Mouse (Mus musculus): ENCODE measurements around the gene Ubr7. TPM values are rescaled to one million over a fixed set of nuclear protein-coding genes. Genes with fewer than 3 reads are reported as not detected.

Gene Ubr7
- polyA plus RNA-seq (2014; fragmentation: Illumina TruSeq; extraction: RNeasy Lipid Tissue Mini Kit (QIAGEN cat#74804); ENCODE audit: low read depth, low replicate concordance), result 43.1 TPM

DNA sequence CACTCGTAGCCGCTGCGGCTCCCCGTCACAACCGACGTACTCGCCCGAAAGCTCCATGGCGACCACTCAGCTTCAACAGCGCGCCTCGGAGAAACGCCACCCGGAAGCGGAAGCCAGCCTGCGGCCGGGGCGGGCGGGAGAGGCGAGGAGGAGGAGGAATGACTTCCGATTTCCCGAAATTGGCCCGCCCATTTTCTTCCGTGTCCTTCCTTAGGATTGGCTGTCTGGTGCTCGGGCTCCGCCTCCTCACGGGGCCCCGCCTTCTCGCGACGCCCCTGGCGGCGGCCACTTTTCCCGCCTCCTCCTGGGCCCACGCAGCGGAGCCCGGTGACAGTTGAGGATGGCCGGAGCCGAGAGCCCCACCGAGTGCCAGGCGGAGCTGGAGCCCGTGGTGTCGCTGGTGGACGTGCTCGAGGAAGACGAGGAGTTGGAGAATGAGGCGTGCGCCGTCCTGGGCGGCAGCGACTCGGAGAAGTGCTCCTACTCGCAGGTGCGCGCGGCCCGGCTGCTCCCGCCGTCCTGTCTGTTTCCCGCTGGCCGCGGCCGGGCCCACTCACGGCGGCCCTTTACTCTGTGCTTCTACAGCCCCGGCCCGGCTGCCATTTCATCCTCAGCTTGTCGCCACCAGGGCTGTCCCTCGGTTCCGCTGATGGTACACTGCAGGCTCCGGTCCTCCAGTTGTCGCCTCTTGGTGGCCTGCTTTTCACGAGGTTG is at the start of gene Ubr7, which contains the start of the genes Gm28051 and Gon7:
Gene Ubr7, plus strand, starts transcription at position 279 of the 714 bp plus-strand sequence.
Gene Gm28051, minus strand, starts transcription at position 77 of the 714 bp plus-strand sequence.
Gene Gon7, minus strand, starts transcription at position 115 of the 714 bp plus-strand sequence.

DNA sequence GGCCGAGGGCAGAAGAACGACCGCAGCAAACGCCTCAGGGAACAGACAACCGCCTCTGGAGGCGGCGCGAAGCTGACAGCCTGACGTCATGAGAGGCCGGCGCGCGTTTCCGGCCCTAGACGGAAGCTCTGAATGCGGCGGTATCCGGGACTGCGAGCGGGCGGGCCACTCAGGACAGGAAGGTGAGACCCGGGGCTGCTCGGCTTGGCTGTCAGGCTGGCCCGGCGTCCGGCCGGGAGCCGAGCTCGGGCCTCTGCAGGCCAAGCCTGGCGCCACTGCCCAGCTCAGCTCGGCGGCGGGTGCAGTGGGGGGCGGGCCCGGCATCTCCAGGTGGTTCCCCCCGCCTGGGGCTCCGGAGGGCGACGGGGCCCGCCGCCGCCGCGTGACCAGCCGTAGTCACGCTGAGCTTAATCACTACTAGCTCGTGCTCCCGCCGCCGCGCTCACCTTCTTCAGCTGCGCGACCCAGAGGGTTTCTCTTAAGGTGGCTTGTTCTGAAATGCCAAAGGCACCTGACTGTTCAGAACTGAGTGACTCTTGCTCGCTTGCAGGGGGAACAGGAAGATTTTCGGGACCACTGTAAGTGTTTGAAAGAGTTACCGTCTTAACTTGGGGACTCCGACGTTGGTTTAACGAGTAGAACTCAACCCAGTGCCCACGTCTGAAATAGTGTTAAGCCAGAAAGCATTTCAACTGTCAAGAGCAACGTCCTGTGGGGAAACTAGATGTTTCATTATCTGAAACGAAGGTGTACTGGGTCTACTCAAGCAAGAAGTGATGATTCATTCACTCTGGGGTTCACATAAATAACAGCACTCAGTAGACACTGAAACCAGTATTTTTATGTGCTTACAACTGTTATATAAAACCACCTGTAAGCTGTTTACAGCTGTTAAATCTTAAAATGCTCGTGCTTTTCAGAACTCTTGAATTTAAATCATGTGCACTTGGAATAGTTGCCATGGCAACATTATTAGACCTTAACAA is 13.9 kb upstream of the Ubr7 start, which contains the start of the genes Moap1 and Tmem251:
Gene Moap1, minus strand, starts transcription at position 73 of the 986 bp plus-strand sequence.
Gene Tmem251, plus strand, starts transcription at position 174 of the 986 bp plus-strand sequence.

DNA sequence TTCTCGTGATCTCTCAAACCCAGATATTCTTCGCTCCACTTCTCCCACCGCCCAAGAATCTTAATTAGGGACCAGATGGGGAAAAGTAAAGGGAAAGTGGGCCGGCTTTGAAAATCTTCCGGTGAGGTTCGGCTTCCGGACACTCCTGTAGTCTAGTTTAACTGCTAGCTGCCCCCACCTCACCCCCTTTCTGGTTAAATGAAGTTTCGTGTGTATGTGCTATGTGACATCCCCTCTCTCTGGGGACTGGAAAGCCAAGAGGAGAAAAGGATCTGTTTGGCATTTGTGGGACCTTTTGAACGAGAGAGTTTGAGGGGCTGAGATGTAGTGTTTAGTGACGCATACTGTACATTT is 613 bp downstream of the Ubr7 start, which contains the start of gene Gm20604:
Gene Gm20604, minus strand, starts transcription at position 270 of the 354 bp plus-strand sequence.

Other genes with a start within 250 kb of the Ubr7 start
- 151 TPM for gene Chga, start 203.0 kb upstream of the Ubr7 start, polyA plus RNA-seq (2014; fragmentation: Illumina TruSeq; extraction: RNeasy Lipid Tissue Mini Kit (QIAGEN cat#74804); ENCODE audit: low read depth, low replicate concordance)
- 1.4 TPM for gene Itpk1, start 53.0 kb upstream of the Ubr7 start, polyA plus RNA-seq (2014; fragmentation: Illumina TruSeq; extraction: RNeasy Lipid Tissue Mini Kit (QIAGEN cat#74804); ENCODE audit: low read depth, low replicate concordance)
- 8.2 TPM for gene Moap1, start 14.3 kb upstream of the Ubr7 start, polyA plus RNA-seq (2014; fragmentation: Illumina TruSeq; extraction: RNeasy Lipid Tissue Mini Kit (QIAGEN cat#74804); ENCODE audit: low read depth, low replicate concordance)
- gene Tmem251, start 14.2 kb upstream of the Ubr7 start, polyA plus RNA-seq (2014; fragmentation: Illumina TruSeq; extraction: RNeasy Lipid Tissue Mini Kit (QIAGEN cat#74804); ENCODE audit: low read depth, low replicate concordance), result 13.6 TPM
- not detected for gene Gm28051, start 202 bp upstream of the Ubr7 start, polyA plus RNA-seq (2014; fragmentation: Illumina TruSeq; extraction: RNeasy Lipid Tissue Mini Kit (QIAGEN cat#74804); ENCODE audit: low read depth, low replicate concordance)
- 17.8 TPM for gene Gon7, start 164 bp upstream of the Ubr7 start, polyA plus RNA-seq (2014; fragmentation: Illumina TruSeq; extraction: RNeasy Lipid Tissue Mini Kit (QIAGEN cat#74804); ENCODE audit: low read depth, low replicate concordance)
- 18.0 TPM for gene Gm20604, start 705 bp downstream of the Ubr7 start, polyA plus RNA-seq (2014; fragmentation: Illumina TruSeq; extraction: RNeasy Lipid Tissue Mini Kit (QIAGEN cat#74804); ENCODE audit: low read depth, low replicate concordance)
- 69.7 TPM for gene Btbd7, start 120.5 kb downstream of the Ubr7 start, polyA plus RNA-seq (2014; fragmentation: Illumina TruSeq; extraction: RNeasy Lipid Tissue Mini Kit (QIAGEN cat#74804); ENCODE audit: low read depth, low replicate concordance)
- not detected for gene Cox8c, start 141.3 kb downstream of the Ubr7 start, polyA plus RNA-seq (2014; fragmentation: Illumina TruSeq; extraction: RNeasy Lipid Tissue Mini Kit (QIAGEN cat#74804); ENCODE audit: low read depth, low replicate concordance)
- 2.2 TPM for gene Unc79, start 190.9 kb downstream of the Ubr7 start, polyA plus RNA-seq (2014; fragmentation: Illumina TruSeq; extraction: RNeasy Lipid Tissue Mini Kit (QIAGEN cat#74804); ENCODE audit: low read depth, low replicate concordance)

All from adrenal gland, adult 10 weeks (tissue).